Mouse (Mus musculus) lung, postnatal 25 days (tissue): ENCODE results near the gene Olfr304.
"Not testable (repeated sequence)": the region's sequence is repeated elsewhere in the genome, so short reads cannot be mapped to it uniquely, and the experiment has no call there.

ENCODE experiments used
- DNase-seq: peaks from one replicate; pipeline ENCODE4 v3.0.0; 2022; ENCODE audit warnings: low spot score

Gene Olfr304

GRCm38 (mm10) chr7:86386558-86386957, at the start of gene Olfr304:
Gene Olfr304 (minus strand): TSS chr7:86386658.
- DNase-seq: no peak

DNA sequence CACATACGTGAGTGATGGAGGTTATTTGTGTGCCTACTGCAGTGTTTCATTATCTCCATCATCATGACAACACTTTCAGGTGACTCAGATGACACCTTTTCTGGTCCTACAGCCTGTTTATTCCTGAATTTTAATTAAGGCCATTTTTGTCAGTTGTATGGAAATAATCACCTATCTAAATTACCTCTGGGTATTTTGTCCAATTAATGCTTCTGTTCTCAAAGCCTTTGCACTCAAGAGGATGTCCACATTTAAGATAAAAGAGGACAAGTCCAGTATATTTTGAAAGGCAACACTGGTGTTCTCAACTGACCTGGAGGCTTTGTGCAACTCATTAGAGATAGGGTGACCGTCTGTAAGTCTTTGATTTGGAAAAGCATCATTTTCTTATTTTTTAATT, 17.1 kb upstream of the Olfr304 start, which contains the start of gene Olfr301:
Gene Olfr301 (plus strand): TSS at position 301 of the 400 bp plus-strand sequence.
- DNase-seq: no peak

- no peak for DNase-seq
These were observed 11.2 kb upstream of the Olfr304 start, which contains the start of gene Olfr303 for GRCm38 (mm10) chr7:86397689-86398088. Gene Olfr303 (minus strand): TSS chr7:86397789.

GRCm38 (mm10) chr7:86385769-86386168, 689 bp downstream of the Olfr304 start:
- DNase-seq: no peak

DNA sequence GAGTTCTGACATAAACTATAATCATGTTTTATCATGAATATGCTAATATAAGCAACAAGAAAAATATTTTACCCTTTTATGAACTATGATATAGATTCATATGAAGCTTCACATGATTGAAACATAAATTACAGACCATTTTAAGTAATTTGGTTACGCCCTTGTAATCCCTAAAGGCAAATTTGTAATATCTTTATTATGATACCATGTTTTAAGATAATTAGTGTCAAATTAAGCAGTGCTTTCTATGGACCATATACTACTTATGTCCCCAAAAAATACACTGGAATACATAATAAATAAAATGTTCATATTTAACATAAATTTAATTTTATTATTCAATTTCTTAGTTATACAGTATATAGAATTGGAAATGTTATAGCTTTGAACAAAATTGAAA, 19.6 kb downstream of the Olfr304 start, which contains the start of gene Olfr305:
Gene Olfr305 (minus strand): TSS at position 101 of the 400 bp plus-strand sequence.
- DNase-seq: no peak

DNA sequence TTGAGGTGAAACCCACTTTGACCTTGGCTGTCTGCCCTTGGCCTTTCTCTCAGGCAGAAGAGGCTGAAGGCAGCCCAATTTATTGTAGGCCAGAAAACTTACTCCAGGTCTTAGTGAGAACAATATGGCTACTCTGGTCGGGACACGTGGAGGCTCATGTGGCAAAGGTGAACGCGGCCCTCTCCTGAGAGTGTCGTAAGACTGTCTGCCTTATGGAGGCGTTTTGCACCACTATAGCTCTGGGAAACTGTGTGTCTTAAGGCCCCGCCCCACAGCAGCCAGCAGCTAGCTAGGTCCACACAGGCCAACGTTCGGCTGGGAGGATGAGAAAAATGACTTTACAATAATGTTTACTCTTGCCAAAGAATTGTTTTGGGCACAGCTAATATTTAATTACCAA, 40.2 kb downstream of the Olfr304 start:
- DNase-seq: not testable (repeated sequence)

DNA sequence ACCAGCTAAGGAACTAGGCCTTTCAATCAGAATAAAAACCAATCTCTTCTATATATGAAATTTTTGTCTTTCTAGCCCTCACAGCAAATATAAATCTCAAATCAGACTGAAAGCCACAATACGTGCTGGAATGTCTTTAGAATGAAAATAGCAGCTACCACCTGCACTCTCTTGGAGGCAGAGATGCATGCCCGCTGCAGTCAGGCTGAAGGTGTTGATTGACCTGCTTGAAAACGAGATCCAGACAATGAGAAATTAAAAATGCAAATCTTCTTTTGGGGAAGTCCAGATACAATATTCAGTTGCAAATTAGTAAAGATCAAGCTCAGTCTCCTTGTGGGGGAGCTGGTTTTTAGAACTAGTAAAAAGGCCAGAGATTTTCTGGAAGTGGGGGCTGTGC, 42.2 kb downstream of the Olfr304 start:
- no peak for DNase-seq

- DNase-seq: no peak
These were observed 43.4 kb downstream of the Olfr304 start for GRCm38 (mm10) chr7:86342881-86343565.

GRCm38 (mm10) chr7:86337486-86337885, 49.0 kb downstream of the Olfr304 start, which contains the start of gene Olfr307:
Gene Olfr307 (minus strand): TSS chr7:86337586.
- no peak for DNase-seq
